Mouse (Mus musculus) heart, postnatal 14 days (tissue): ENCODE measurements around the gene Csad. TPM values are rescaled to one million over a fixed set of nuclear protein-coding genes. Genes with fewer than 3 reads are reported as not detected.

Experiments
- DNase-seq, 2 experiments: peaks; one replicate each; pipeline ENCODE4 v3.0.0; 2021 to 2022
- intact Hi-C: fragments of 180-260 bp; cut with DNase I; formaldehyde crosslinking; loops from one replicate; pipeline ENCODE4 v1.15.1; 2025
- long read RNA-seq, 2 experiments: library from polyadenylated mRNA; stranded (forward); transcript quantifications; one replicate each; pipeline ENCODE4 v2.0.0; 2021
- total RNA-seq, 2 experiments: library from RNA; stranded (reverse); gene quantifications; 2 replicates each; pipeline ENCODE4 v1.2.3; 2021

The Csad gene
- total RNA-seq = 10 to 100 TPM; 21.3 to 23.7 TPM
- long read RNA-seq, experiment 1, partial matches to known transcripts = 2 of 16 reads
- long read RNA-seq, experiment 1, other reads (novel, unspliced or antisense) = 14 of 16 reads
- long read RNA-seq, experiment 2, partial matches to known transcripts = 3 of 12 reads
- long read RNA-seq, experiment 2, other reads (novel, unspliced or antisense) = 9 of 12 reads

GRCm38 (mm10) chr15:102204674-102205505 lies at the start of gene Csad:
Gene Csad, minus strand, starts transcription at chr15:102204724.
- intact Hi-C loops = no loop called here

DNA sequence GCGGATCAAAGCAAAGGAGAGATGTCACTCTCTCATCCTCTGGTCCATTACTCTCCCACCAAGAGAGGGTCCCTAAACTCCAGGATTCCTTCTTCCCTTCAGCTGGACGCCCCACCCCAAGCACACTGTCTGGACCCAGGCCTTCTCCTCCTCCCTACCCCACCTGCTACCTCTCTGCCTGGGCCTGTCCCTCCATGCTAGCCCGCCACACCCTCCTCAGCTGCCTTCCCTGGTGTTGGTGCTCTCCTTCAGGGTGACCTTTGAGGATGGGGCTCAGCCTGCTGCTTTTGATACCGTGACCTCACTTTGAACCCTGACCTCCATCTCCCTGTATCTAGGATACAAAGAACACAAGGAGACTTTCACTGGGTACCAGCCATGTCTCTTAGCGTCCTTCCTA lies 46.0 kb upstream of the Csad start:
- no peak for DNase-seq

More at GRCm38 (mm10) chr15:102204674-102205505, at the start of gene Csad:
- no peak for DNase-seq

GRCm38 (mm10) chr15:102249967-102250366 lies 45.4 kb upstream of the Csad start:
- no peak for DNase-seq
- intact Hi-C loops = loop anchor here (2.0 kb wide), 1 partner anchor 29 kb away; the partner anchor contains the start of gene Mfsd5

More for the DNA sequence above, 46.0 kb upstream of the Csad start:
- intact Hi-C loops = no loop called here

DNA sequence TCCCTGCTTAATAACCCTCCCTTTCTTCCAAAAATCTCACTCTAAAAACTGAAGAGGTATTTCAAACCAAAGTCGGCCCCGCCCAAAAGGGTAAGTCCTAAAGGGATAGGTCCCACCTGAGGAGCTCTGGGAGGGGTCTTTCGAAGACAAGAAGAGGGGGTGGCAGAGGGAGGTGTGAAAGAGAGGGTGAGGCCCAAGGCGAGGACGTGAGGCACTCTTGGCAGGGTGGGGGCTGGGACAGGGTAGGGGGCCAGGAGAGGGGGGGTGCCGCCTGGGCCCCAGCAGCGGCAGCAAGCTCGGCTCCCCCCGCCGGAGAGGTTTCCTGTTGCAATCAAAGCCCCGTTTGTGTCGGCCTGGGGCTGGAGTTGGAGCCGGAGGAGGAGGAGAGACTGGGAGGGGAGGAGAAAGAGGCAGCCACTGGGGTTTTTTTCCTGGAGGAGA lies 44.7 kb upstream of the Csad start:
- DNase-seq = peak in 1 of 2 experiments; percentile 61
- intact Hi-C loops = loop anchor here (2.0 kb wide), 1 partner anchor 30 kb away; the partner anchor contains the start of gene Mfsd5

GRCm38 (mm10) chr15:102248812-102249191 lies 44.3 kb upstream of the Csad start:
- no peak for DNase-seq
- intact Hi-C loops = loop anchor here (2.0 kb wide), 1 partner anchor 30 kb away; the partner anchor contains the start of gene Mfsd5

DNA sequence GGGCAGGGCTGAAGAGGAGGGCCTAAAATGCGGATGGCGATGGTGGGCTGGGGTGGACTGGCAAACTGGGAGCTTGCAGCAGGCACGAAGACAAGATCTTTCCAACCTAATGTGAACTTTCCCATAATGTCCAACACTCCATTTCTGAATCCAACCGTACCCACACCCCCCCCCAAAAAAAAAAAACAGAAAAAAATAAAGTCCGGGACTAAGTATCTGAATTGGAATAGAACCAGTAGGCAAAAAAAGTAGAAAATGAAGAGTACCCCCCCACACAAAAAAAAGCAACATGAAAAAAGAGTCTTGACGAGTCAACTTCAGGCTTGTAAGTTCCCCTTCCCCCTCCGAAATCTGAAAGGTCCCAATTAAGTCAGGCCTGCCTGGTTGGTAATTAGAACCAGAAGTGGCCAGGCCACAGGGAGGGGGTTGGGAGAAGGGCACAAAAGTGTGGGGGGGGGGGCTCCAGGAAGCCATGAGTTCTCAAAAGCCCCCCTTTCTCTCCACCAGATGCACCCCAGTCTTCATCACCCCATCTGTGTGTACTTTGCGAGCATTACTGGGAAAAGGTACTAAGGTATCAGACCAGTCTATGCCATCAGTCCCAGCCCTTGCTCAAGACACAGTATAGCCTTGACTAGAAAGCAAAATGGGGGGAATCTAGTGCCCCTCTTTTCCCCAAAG lies 43.7 kb upstream of the Csad start:
- intact Hi-C loops = loop anchor here (2.0 kb wide), 1 partner anchor 31 kb away; the partner anchor contains the start of gene Mfsd5

DNA sequence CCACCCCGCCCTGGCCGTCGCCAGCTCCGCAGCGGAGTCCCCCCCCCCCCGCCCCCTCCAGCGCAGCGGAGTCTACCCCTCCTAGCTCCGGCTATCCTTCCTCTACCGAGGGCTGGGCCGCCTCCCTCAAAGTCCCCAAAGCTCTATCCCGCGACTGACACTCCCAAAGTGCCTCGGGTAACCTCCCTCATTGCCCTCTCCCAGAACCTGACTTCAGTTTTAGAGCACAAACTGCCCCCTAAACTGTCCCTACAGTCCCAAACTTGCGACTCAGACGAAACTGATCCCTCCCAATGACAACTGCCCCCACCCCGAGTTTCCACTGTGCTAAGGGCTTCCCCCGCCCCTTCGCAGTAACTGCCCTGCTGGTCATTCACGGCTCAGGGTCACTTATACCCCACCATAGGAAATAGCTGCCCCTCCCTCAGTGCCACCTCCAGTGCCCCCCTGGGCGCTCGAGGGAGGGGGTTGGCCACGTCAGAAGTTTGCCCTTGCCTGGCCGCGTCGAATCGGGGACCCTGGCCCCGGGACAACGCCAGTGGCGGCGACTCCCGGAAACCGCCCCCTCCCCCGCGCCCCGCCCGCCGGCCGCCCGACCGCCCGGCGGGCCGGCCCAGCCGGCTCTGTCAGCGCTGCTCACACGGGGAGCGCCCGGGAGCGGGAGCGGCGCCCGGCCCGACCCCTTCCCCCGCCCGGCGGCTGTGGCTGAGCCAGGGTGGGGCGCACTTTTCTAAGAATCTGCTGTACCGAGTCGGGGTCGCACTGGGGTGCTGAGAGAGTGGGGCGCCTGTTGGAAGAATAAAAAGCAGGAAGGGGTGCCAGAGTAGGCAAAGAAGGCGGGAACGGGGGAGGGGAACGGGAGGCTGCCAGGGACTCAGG lies 43.0 kb upstream of the Csad start:
- DNase-seq = peak; percentile 79 to 87
- intact Hi-C loops = loop anchor here (2.0 kb wide), 1 partner anchor 31 kb away; the partner anchor contains the start of gene Mfsd5

More for the DNA sequence above, 43.7 kb upstream of the Csad start:
- no peak for DNase-seq

- intact Hi-C loops = no loop called here
- peak; percentile 96 to 97 for DNase-seq
These were observed 42.3 kb upstream of the Csad start for GRCm38 (mm10) chr15:102246866-102247251.

DNA sequence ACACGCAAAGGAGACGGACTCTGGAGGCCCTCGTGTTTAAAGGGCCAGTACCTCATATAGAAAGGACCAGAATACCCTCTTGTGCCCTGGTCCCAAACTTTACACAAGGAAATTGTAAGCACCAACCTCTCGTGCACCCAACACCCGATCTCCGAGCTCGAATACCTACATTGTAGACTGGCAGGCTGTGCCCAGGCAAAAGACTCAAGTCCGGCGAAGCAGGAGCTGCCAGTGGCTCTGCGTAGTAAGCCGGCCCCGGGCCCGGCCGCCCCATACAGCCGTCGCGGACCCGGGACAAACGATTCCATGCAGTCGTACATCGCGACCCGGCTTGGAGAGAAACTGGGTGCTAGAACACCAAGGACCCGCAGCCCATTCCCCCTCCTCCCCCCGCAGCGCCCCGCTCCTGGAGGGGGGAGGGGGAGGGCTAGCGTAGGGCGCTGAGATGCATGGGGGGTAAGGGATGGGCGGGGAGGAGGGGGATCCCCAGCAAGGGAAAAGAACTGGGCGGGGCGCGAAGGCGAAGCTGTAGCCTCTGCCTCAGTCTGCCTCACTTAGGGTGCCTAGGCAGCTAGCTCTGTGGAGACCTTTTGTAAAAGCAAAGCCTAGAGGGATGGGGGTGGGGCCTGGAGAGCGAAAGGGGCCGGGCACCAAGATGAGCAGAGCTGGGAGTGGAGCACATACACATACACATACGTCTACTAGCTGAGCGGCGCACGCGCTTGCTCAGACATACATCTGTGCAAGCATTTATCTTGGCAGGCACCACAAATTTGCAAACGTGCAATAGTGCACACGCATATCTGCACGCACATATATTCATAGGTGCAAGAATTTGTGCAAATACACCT lies 41.6 kb upstream of the Csad start:
- intact Hi-C loops = no loop called here

GRCm38 (mm10) chr15:102245461-102245881 lies 40.9 kb upstream of the Csad start:
- intact Hi-C loops = no loop called here
- DNase-seq = no peak

More for the DNA sequence above, 41.6 kb upstream of the Csad start:
- DNase-seq = peak; percentile 77 to 78

DNA sequence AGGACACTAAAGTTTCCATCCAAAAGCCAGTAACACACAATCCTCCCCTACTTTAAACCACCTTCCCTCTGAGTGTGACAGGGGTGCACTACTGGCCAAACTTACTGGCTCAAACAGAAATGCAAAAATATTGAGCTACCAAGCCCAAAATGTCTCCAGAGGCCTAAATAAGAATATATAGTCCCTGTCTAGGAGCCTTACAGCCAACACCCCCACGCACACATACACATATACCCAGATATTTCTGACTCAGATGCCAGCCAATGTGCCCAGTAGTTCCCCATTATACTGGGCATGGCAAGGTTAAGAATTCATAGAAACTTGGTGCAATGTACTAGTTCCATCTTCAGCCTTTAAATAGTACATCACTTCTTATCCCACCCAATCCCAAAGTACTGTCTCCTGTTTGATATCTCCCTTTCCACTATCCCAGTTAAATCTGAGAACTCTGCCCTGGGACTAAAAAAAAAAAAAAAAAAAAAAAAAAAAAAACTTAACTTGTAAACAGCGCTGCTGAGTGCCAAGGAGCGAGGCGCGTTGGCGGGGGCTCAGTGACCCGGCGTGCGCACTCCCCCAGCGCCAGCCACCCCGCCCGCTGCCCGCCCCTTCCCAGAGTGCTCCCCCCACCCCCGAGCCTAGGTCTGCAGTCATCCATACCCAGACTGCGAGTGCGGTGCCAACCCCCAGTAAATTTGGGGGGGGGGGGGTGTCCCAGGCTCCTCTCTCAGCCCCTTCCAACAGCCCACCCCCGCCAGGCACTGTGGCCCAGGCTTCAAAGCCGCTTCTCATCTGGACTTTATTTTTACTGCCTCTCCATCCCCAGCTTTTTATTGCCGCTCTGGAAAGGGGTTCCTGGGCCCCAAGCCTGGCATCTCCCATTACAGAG lies 40.0 kb upstream of the Csad start:
- DNase-seq = no peak
- intact Hi-C loops = no loop called here

GRCm38 (mm10) chr15:102243229-102244190 lies 39.0 kb upstream of the Csad start:
- DNase-seq = peak; percentile 52 to 63
- intact Hi-C loops = no loop called here

DNA sequence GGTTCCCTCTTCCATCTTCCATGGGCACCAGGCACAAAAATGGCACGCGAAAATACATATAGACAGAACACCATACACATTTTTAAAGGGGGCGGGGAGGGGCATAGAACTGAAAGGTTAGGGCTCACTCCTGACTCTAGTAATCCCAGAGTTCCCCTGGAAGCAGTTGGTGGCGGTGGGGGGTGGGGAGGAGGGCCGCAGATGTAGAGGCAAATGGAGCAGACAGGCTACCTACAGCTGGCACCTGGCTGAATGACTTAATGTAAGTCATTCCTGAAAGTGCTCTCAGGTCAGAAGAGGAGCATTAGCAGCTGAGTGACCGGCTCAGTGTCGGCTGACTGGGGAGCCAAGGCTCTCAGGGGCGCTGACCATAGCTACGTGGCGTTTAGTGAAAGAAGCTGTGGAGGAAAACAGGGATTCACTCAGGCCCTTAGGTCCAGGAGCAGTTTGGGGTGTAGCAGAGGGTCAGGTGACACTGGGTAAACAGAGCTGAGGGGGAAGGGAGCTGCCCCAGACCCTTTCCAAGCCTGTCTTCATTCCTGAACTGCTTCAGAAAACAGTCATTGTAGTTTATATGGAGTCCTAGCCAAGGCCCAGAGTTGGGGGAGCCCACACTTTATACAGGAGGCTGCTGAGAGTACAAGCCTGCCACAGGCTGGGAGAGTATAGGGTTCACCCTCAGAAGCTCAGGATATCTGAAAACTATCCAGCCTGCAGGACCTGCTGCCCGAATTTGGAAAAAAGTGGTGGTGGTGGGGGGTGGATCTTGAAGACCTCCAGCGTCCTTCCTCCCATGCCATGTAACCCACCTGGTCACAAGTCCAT lies 38.1 kb upstream of the Csad start:
- intact Hi-C loops = no loop called here
- DNase-seq = no peak

DNA sequence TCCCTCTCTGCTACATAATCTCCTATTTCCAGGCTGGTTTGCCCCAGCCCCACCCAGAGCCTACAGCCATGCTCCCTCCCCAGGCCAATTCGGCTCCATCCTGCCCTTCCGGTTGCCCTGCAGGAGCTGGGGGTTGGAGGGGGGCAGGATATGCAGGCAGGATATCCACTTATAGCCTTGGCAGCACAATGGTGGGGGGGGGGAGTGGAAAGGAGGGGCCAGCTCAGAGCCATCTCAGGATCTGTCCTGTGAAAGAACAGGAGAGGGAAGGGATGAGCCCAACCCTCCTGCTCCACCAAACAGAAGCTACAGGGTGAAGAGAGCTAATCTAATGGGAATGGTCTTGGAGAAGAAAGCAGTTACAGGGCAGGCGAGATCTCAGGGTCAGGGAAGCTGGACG lies 36.1 kb upstream of the Csad start:
- intact Hi-C loops = loop anchor here (2.0 kb wide), 1 partner anchor 38 kb away; the partner anchor contains the start of gene Mfsd5
- DNase-seq = peak; percentile 53 to 57

DNA sequence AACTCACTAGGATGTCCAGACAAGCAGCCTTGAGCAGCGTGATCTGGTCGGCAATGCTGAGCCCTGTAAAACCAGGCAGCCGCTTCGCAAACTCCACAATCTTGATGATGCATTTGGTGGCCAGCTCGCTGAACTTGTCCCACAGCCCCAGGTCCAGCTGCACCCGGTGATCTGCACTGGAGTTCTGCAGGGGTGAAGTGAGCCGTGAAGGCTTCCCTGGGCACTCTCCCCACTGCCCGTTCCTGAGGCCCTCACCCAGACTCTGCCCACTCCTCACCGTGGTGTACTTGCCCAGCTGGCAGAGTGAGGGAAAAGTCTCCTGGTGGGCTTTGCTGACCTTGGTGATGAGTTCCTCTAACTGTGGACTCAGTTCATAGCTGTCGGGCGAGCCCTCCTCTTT lies 35.3 kb upstream of the Csad start:
- DNase-seq = no peak
- intact Hi-C loops = loop anchor here (1.0 to 2.0 kb wide), 2 partner anchors 39 to 76 kb away; partner anchors contain the start of gene Mfsd5

DNA sequence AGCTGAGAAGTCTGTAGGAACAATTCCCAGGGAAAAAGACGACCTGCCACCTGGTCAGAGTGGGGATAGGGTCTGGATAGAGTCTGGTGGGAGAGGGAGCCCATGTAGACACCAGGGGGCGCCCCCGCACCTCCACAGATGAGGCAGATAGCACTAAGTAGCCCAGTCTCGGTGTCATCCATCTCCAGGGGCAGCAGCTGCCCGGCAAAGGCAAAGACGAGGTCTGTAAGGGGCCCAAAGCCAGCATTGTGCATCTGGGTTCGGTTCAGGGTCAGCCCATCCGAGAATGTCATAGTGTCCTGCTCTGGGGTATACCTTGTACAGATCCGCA lies 34.7 kb upstream of the Csad start:
- DNase-seq = peak; percentile 87 to 88
- intact Hi-C loops = loop anchor here (1.0 kb wide), 1 partner anchor 77 kb away; no protein-coding TSS in a partner anchor
